Mouse (Mus musculus) forebrain, embryonic 15.5 days (tissue): ENCODE measurements at regions not wholly inside any gene's neighbourhood (a gene's known extent, or its start where the extent isn't known, plus 50 kb on each side); places are given as distances from the start of the nearest gene placed in this dataset.

Source experiments
- ATAC-seq: fragments of 200-750 bp; cut with Nextera tagmentation; replicated peaks from 2 replicates; pipeline ENCODE4 v1.8.0; 2017; ENCODE audit warnings: mild to moderate bottlenecking, moderate TSS enrichment, moderate library complexity
- H3K27ac ChIP-seq: fragments of 300-500 bp; sonication (generic); replicated peaks from 2 replicates; pipeline ENCODE4 v1.5.1; 2015; ENCODE audit warnings: mild to moderate bottlenecking, inconsistent platforms
- H3K27me3 ChIP-seq: fragments of 300-500 bp; sonication (generic); 2 replicates; pipeline ENCODE4 v1.6.1; 2015; ENCODE audit warnings: inconsistent platforms
- H3K36me3 ChIP-seq: fragments of 300-500 bp; sonication (generic); 2 replicates; pipeline ENCODE4 v1.6.1; 2015; ENCODE audit warnings: mild to moderate bottlenecking, inconsistent platforms
- H3K4me1 ChIP-seq: fragments of 300-500 bp; sonication (generic); 2 replicates; pipeline ENCODE4 v1.6.1; 2015; ENCODE audit warnings: inconsistent platforms
- H3K4me2 ChIP-seq: fragments of 300-500 bp; sonication (generic); replicated peaks from 2 replicates; pipeline ENCODE4 v1.6.1; 2015; ENCODE audit warnings: mild to moderate bottlenecking, inconsistent platforms
- H3K4me3 ChIP-seq: fragments of 300-500 bp; sonication (generic); 2 replicates; pipeline ENCODE4 v1.5.1; 2015; ENCODE audit warnings: mild to moderate bottlenecking, inconsistent platforms
- H3K9ac ChIP-seq: fragments of 300-500 bp; sonication (generic); replicated peaks from 2 replicates; pipeline ENCODE4 v1.6.1; 2015; ENCODE audit warnings: mild to moderate bottlenecking, inconsistent platforms
- H3K9me3 ChIP-seq: fragments of 300-500 bp; sonication (generic); 2 replicates; pipeline ENCODE4 v1.6.1; 2016; ENCODE audit warnings: inconsistent platforms
- WGBS: fragments of 180-500 bp; shearing (Covaris S2); methylation state at CpG from one replicate; pipeline ENCODE4 v1.1.7; 2015; ENCODE audit warnings: mixed read lengths; 5-methylcytosine and 5-hydroxymethylcytosine counted together

GRCm38 (mm10) chr13:86657051-86657450 is 610.3 kb upstream of the Cox7c start:
- Histone ChIP-seq H3K9me3 (no peaks in the 10 kb centered on the region), H3K27ac (no peak overlapping the region), H3K36me3 (no peaks in the 10 kb centered on the region), H3K4me1 (no peaks in the 10 kb centered on the region), H3K27me3 (no peaks in the 10 kb centered on the region), H3K4me3 (no peak overlapping the region), H3K9ac (no peak overlapping the region), H3K4me2 (no peak overlapping the region)
- 80% methylated on average over 2 of the region's 2 CpGs for WGBS
- ATAC-seq: no peak

GRCm38 (mm10) chr13:86621761-86622160 is 575.1 kb upstream of the Cox7c start:
- WGBS: 87% methylated on average over 1 of the region's 1 CpGs
- no peaks in the 10 kb centered on the region for H3K4me1 ChIP-seq
- H3K4me3 ChIP-seq: no peak overlapping the region
- no peaks in the 10 kb centered on the region for H3K9me3 ChIP-seq
- H3K4me2 ChIP-seq: no peak overlapping the region
- H3K27ac ChIP-seq: no peak overlapping the region
- no peak overlapping the region for H3K9ac ChIP-seq
- H3K27me3 ChIP-seq: no peaks in the 10 kb centered on the region
- ATAC-seq: no peak
- H3K36me3 ChIP-seq: no peaks in the 10 kb centered on the region

- Histone ChIP-seq H3K4me2 (no peak overlapping the region), H3K9me3 (no peaks in the 10 kb centered on the region), H3K27ac (no peak overlapping the region), H3K4me1 (no peaks in the 10 kb centered on the region), H3K9ac (no peak overlapping the region), H3K4me3 (no peak overlapping the region), H3K36me3 (no peaks in the 10 kb centered on the region), H3K27me3 (no peaks in the 10 kb centered on the region)
- ATAC-seq: peak; percentile 84
Observed at GRCm38 (mm10) chr13:86602015-86602414, 555.3 kb upstream of the Cox7c start.

GRCm38 (mm10) chr13:86595126-86595525 is 548.4 kb upstream of the Cox7c start:
- WGBS: 96% methylated on average over 3 of the region's 3 CpGs
- no peaks in the 10 kb centered on the region for H3K27me3 ChIP-seq
- no peaks in the 10 kb centered on the region for H3K4me1 ChIP-seq
- H3K4me2 ChIP-seq: no peak overlapping the region
- no peak overlapping the region for H3K27ac ChIP-seq
- H3K9me3 ChIP-seq: no peaks in the 10 kb centered on the region
- ATAC-seq: no peak
- no peak overlapping the region for H3K4me3 ChIP-seq
- no peaks in the 10 kb centered on the region for H3K36me3 ChIP-seq
- H3K9ac ChIP-seq: no peak overlapping the region

GRCm38 (mm10) chr13:86571901-86572300 is 525.2 kb upstream of the Cox7c start:
- Histone ChIP-seq H3K4me3 (no peak overlapping the region), H3K36me3 (no peaks in the 10 kb centered on the region), H3K4me1 (no peaks in the 10 kb centered on the region), H3K27me3 (no peaks in the 10 kb centered on the region), H3K4me2 (no peak overlapping the region), H3K27ac (no peak overlapping the region), H3K9me3 (no peaks in the 10 kb centered on the region), H3K9ac (no peak overlapping the region)
- no peak for ATAC-seq
- WGBS: 13% methylated on average over 1 of the region's 1 CpGs

GRCm38 (mm10) chr13:86555596-86555995 is 508.9 kb upstream of the Cox7c start:
- Histone ChIP-seq H3K27ac (no peak overlapping the region), H3K9ac (no peak overlapping the region), H3K36me3 (no peaks in the 10 kb centered on the region), H3K4me1 (no peaks in the 10 kb centered on the region), H3K4me2 (no peak overlapping the region), H3K9me3 (no peaks in the 10 kb centered on the region), H3K4me3 (no peak overlapping the region), H3K27me3 (no peaks in the 10 kb centered on the region)
- no peak for ATAC-seq
- WGBS: 85% methylated on average over 2 of the region's 2 CpGs
